Mouse (Mus musculus): ENCODE data around the gene Prkcz. TPM values are rescaled to one million over a fixed set of nuclear protein-coding genes. Genes with fewer than 3 reads are reported as not detected.

Gene Prkcz
- total and polyA plus RNA-seq, 2 experiments from 2014 or later = 92.5 to 103 TPM

GRCm38 (mm10) chr4:155283585-155283984 lies 77.6 kb downstream of the Prkcz start:
- DNase-seq (no peak), ATAC-seq (peak; percentile 30; the same call in 1 of the 2 replicates)
- H3K4me2 ChIP-seq (ENCODE audit: low read depth) = no peak overlapping the region
- WGBS = 59% methylated on average over 9 of the region's 9 CpGs
- no peaks in the 10 kb centered on the region for H3K27me3 ChIP-seq (ENCODE audit: insufficient read depth, low read length)
- H3K4me1 ChIP-seq (ENCODE audit: insufficient read depth) = peaks cover 8% of the 10 kb centered on the region
- H3K4me3 ChIP-seq (ENCODE audit: low read depth, low read length) = no peak overlapping the region
- H3K36me3 ChIP-seq (ENCODE audit: insufficient read depth) = peaks cover 6% of the 10 kb centered on the region
- no peaks in the 10 kb centered on the region for H3K9me3 ChIP-seq (ENCODE audit: low read length)
- H3K27ac ChIP-seq (ENCODE audit: low read depth, low read length) = peak overlapping the region; percentile 71
- TF ChIP-seq CTCF (IDR thresholded peaks at IDR 0.05; ENCODE audit: low read depth) = no peak
- no peak overlapping the region for H3K9ac ChIP-seq

GRCm38 (mm10) chr4:155283001-155283503 lies 78.1 kb downstream of the Prkcz start:
- Histone ChIP-seq H3K27me3 (ENCODE audit: insufficient read depth, low read length) (no peaks in the 10 kb centered on the region), H3K9me3 (ENCODE audit: low read length) (no peaks in the 10 kb centered on the region), H3K36me3 (ENCODE audit: insufficient read depth) (peaks cover 3% of the 10 kb centered on the region; the same call in 1 of the 2 replicates), H3K9ac (no peak overlapping the region), H3K4me3 (ENCODE audit: low read depth, low read length) (no peak overlapping the region), H3K4me1 (ENCODE audit: insufficient read depth) (peaks cover 8% of the 10 kb centered on the region), H3K27ac (ENCODE audit: low read depth, low read length) (peak overlapping the region; percentile 71), H3K4me2 (ENCODE audit: low read depth) (no peak overlapping the region)
- TF ChIP-seq CTCF (IDR thresholded peaks at IDR 0.05; ENCODE audit: low read depth) = no peak
- ATAC-seq (peak; percentile 49), DNase-seq (no peak)
- WGBS = 49% methylated on average over 11 of the region's 11 CpGs

DNA sequence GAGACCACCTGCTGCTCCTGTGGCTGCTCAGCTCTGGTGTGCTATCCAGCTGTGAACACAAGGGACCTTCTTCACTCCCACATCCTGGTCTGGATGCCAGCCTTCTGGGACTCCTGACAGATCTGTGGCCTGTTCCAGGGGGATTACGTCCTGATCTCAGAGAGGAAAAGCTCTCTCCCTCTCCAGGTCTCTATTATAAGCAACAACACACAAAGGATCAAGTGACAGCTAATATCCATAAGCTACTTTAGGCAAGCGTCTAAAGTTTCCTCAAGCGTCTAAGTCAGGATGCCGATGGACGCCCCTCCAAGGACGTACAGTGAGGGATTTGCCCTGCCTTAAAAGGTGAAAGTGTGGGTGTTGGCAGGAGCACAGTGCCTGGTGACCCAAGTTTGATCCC lies 78.9 kb downstream of the Prkcz start:
- Histone ChIP-seq H3K4me2 (ENCODE audit: low read depth) (no peak overlapping the region), H3K4me3 (ENCODE audit: low read depth, low read length) (no peak overlapping the region), H3K9me3 (ENCODE audit: low read length) (no peaks in the 10 kb centered on the region), H3K4me1 (ENCODE audit: insufficient read depth) (peaks cover 8% of the 10 kb centered on the region), H3K27ac (ENCODE audit: low read depth, low read length) (no peak overlapping the region), H3K9ac (no peak overlapping the region), H3K27me3 (ENCODE audit: insufficient read depth, low read length) (no peaks in the 10 kb centered on the region), H3K36me3 (ENCODE audit: insufficient read depth) (peaks cover 3% of the 10 kb centered on the region; the same call in 1 of the 2 replicates)
- 55% methylated on average over 6 of the region's 6 CpGs for WGBS
- no peak for DNase-seq
- no peak for TF ChIP-seq CTCF (IDR thresholded peaks at IDR 0.05; ENCODE audit: low read depth)
- ATAC-seq = no peak

DNA sequence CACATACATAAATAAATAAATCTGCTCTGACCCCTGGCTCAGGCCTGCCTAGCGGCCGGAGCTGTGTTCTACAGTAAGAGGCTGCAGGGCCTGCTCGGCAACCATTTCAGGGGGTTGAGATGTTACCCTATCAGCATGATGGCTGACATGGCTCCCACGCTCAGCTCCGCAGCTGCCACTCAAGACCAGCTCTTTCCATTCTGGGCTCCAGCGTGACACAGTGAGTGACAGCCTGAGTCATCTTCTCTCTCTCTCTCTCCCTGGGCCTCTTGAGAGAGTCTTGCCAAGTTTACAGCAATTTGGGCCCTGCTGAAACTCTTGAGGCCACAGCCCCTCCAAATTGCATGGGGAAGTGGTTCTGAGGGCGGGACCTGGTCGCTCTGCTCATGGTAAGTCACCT lies 79.5 kb downstream of the Prkcz start:
- ATAC-seq (peak; percentile 57; the same call in 1 of the 2 replicates), DNase-seq (no peak)
- Histone ChIP-seq H3K4me1 (ENCODE audit: insufficient read depth) (peaks cover 8% of the 10 kb centered on the region), H3K36me3 (ENCODE audit: insufficient read depth) (peaks cover 3% of the 10 kb centered on the region; the same call in 1 of the 2 replicates), H3K4me3 (ENCODE audit: low read depth, low read length) (no peak overlapping the region), H3K27ac (ENCODE audit: low read depth, low read length) (no peak overlapping the region), H3K9ac (no peak overlapping the region), H3K9me3 (ENCODE audit: low read length) (no peaks in the 10 kb centered on the region), H3K4me2 (ENCODE audit: low read depth) (no peak overlapping the region), H3K27me3 (ENCODE audit: insufficient read depth, low read length) (no peaks in the 10 kb centered on the region)
- no peak for TF ChIP-seq CTCF (IDR thresholded peaks at IDR 0.05; ENCODE audit: low read depth)
- WGBS = 84% methylated on average over 8 of the region's 8 CpGs

DNA sequence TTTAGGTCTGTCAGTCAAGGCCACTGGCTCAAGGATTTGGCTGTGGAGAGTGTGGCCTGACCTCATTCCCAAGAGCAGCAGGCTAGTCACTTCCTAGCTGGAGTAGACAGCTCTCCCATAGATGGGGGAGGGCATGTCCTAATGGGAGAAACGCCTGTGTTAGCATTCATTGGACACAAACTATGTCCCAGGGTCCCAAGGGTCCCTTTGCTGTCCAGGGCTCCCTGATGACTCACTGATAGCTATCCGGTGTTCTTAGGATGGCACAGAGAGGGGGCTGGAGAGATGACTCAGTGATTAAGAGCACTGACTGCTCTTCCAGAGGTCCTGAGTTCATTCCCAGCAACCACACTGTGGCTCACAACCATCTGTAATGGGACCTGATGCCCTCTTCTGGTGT lies 79.9 kb downstream of the Prkcz start:
- no peak for DNase-seq
- Histone ChIP-seq H3K36me3 (ENCODE audit: insufficient read depth) (peaks cover 3% of the 10 kb centered on the region; the same call in 1 of the 2 replicates), H3K4me3 (ENCODE audit: low read depth, low read length) (no peak overlapping the region), H3K9me3 (ENCODE audit: low read length) (no peaks in the 10 kb centered on the region), H3K4me2 (ENCODE audit: low read depth) (no peak overlapping the region), H3K4me1 (ENCODE audit: insufficient read depth) (peaks cover 8% of the 10 kb centered on the region), H3K27me3 (ENCODE audit: insufficient read depth, low read length) (no peaks in the 10 kb centered on the region), H3K27ac (ENCODE audit: low read depth, low read length) (no peak overlapping the region), H3K9ac (no peak overlapping the region)
- no peak for TF ChIP-seq CTCF (IDR thresholded peaks at IDR 0.05; ENCODE audit: low read depth)
- 84% methylated on average over 2 of the region's 2 CpGs for WGBS
- ATAC-seq = no peak

GRCm38 (mm10) chr4:155280768-155281121 lies 80.4 kb downstream of the Prkcz start:
- Histone ChIP-seq H3K4me3 (ENCODE audit: low read depth, low read length) (no peak overlapping the region), H3K27ac (ENCODE audit: low read depth, low read length) (no peak overlapping the region), H3K9me3 (ENCODE audit: low read length) (no peaks in the 10 kb centered on the region), H3K9ac (no peak overlapping the region), H3K27me3 (ENCODE audit: insufficient read depth, low read length) (no peaks in the 10 kb centered on the region), H3K36me3 (ENCODE audit: insufficient read depth) (peaks cover 3% of the 10 kb centered on the region; the same call in 1 of the 2 replicates), H3K4me1 (ENCODE audit: insufficient read depth) (peaks cover 8% of the 10 kb centered on the region), H3K4me2 (ENCODE audit: low read depth) (no peak overlapping the region)
- 85% methylated on average over 1 of the region's 1 CpGs for WGBS
- DNase-seq (no peak), ATAC-seq (no peak)
- TF ChIP-seq CTCF (IDR thresholded peaks at IDR 0.05; ENCODE audit: low read depth) = no peak

- no peak overlapping the region for H3K27ac ChIP-seq (ENCODE audit: low read depth, low read length)
Measured at GRCm38 (mm10) chr4:155279926-155280767, 81.0 kb downstream of the Prkcz start.

More at GRCm38 (mm10) chr4:155279926-155280767, 81.0 kb downstream of the Prkcz start:
- Histone ChIP-seq H3K4me2 (ENCODE audit: low read depth) (no peak overlapping the region), H3K9ac (no peak overlapping the region), H3K27me3 (ENCODE audit: insufficient read depth, low read length) (no peaks in the 10 kb centered on the region), H3K9me3 (ENCODE audit: low read length) (no peaks in the 10 kb centered on the region), H3K36me3 (ENCODE audit: insufficient read depth) (peaks cover 3% of the 10 kb centered on the region; the same call in 1 of the 2 replicates), H3K4me3 (ENCODE audit: low read depth, low read length) (no peak overlapping the region), H3K4me1 (ENCODE audit: insufficient read depth) (peaks cover 8% of the 10 kb centered on the region)
- ATAC-seq = no peak
- DNase-seq = no peak
- TF ChIP-seq CTCF (IDR thresholded peaks at IDR 0.05; ENCODE audit: low read depth) = no peak
- 62% methylated on average over 16 of the region's 16 CpGs for WGBS
